Mouse (Mus musculus): ENCODE data around the gene Mpped2. TPM values are rescaled to one million over a fixed set of nuclear protein-coding genes. Genes with fewer than 3 reads are reported as not detected.

Mpped2 gene
- total and polyA plus RNA-seq, 3 experiments = 0.04 to 0.10 TPM; not detected in 1

GRCm38 (mm10) chr2:106775994-106776393, 82.9 kb downstream of the Mpped2 start:
- no peaks in the 10 kb centered on the region for H3K9me3 ChIP-seq (replicated peaks; ENCODE audit: insufficient read depth, low read length)

GRCm38 (mm10) chr2:106778861-106779516, 85.9 kb downstream of the Mpped2 start:
- no peak for TF ChIP-seq ZC3H11A (IDR thresholded peaks at IDR 0.05; ENCODE audit: low read depth, low read length)
- no peak for TF ChIP-seq GATA1 (IDR thresholded peaks at IDR 0.05; ENCODE audit: low read depth, low read length)
- TF ChIP-seq SIN3A (IDR thresholded peaks at IDR 0.05; ENCODE audit: low read length) = no peak
- no peak for TF ChIP-seq E2F4 (IDR thresholded peaks at IDR 0.05; ENCODE audit: borderline replicate concordance, low read depth, low read length)
- TF ChIP-seq NRF1 (IDR thresholded peaks at IDR 0.05; ENCODE audit: insufficient read depth, low read depth, low read length, poor library complexity, severe bottlenecking) = no peak
- TF ChIP-seq ZNF384 (IDR thresholded peaks at IDR 0.05; ENCODE audit: low read depth, low read length) = no peak
- TF ChIP-seq RCOR1 (IDR thresholded peaks at IDR 0.05; ENCODE audit: low read depth, low read length) = no peak
- TF ChIP-seq ELF1 (IDR thresholded peaks at IDR 0.05; ENCODE audit: low read depth, low read length) = no peak
- no peak for TF ChIP-seq MXI1 (IDR thresholded peaks at IDR 0.05; ENCODE audit: low read depth, low read length)
- TF ChIP-seq MEF2A (IDR thresholded peaks at IDR 0.05; ENCODE audit: extremely low read depth, insufficient replicate concordance, low read depth, low read length, poor library complexity, severe bottlenecking) = no peak
- TF ChIP-seq TCF12 (IDR thresholded peaks at IDR 0.05; ENCODE audit: low read depth, low read length) = no peak
- no peak for TF ChIP-seq HCFC1 (IDR thresholded peaks at IDR 0.05; ENCODE audit: low read depth, low read length)
- no peak for TF ChIP-seq MYC (IDR thresholded peaks at IDR 0.05; ENCODE audit: low read depth, low read length)
- no peak for TF ChIP-seq MAFK (IDR thresholded peaks at IDR 0.05; ENCODE audit: borderline replicate concordance, low read depth, low read length)
- TF ChIP-seq ZMIZ1 (IDR thresholded peaks at IDR 0.05; ENCODE audit: low read depth, low read length) = no peak
- TF ChIP-seq POLR2AphosphoS5 (IDR thresholded peaks at IDR 0.05; ENCODE audit: borderline replicate concordance, low read depth, low read length) = no peak
- no peak for TF ChIP-seq TBP (IDR thresholded peaks at IDR 0.05; ENCODE audit: low read depth, low read length)
- Histone ChIP-seq H3K9ac (ENCODE audit: control insufficient read depth, low read depth, low read length, poor library complexity, severe bottlenecking) (no peak overlapping the region), H3K9me3 (replicated peaks; ENCODE audit: insufficient read depth, low read length) (no peaks in the 10 kb centered on the region), H3K27me3 (ENCODE audit: control insufficient read depth in 1 of 2, insufficient read depth in 2 of 2, low read length in 2 of 2) (no peaks in the 10 kb centered on the region), H3K36me3 (ENCODE audit: control insufficient read depth in 1 of 2, insufficient read depth in 2 of 2, low read length in 2 of 2) (no peaks in the 10 kb centered on the region), H3K79me2 (ENCODE audit: control insufficient read depth, insufficient read depth, low read length, poor library complexity) (no peaks in the 10 kb centered on the region), H3K4me1 (ENCODE audit: control insufficient read depth in 1 of 2, insufficient read depth in 2 of 2, low read length in 2 of 2) (no peaks in the 10 kb centered on the region), H3K27ac (ENCODE audit: control insufficient read depth, low read depth, low read length) (no peak overlapping the region), H3K4me3 (ENCODE audit: control insufficient read depth in 1 of 2, insufficient read depth in 1 of 2, low read depth in 2 of 2, low read length in 2 of 2) (no peak overlapping the region)
- no peak for DNase-seq (ENCODE audit: low read depth, low spot score)

More at GRCm38 (mm10) chr2:106775994-106776393, 82.9 kb downstream of the Mpped2 start:
- no peak for TF ChIP-seq UBTF (IDR thresholded peaks at IDR 0.05; ENCODE audit: borderline replicate concordance, insufficient read depth, low read depth, low read length)
- no peak for TF ChIP-seq POLR2A (IDR thresholded peaks at IDR 0.05; ENCODE audit: control insufficient read depth in 1 of 2, insufficient read depth in 1 of 2, low read depth in 1 of 2, low read length in 2 of 2, poor library complexity in 1 of 2)
- no peak for TF ChIP-seq TCF12 (IDR thresholded peaks at IDR 0.05; ENCODE audit: low read depth, low read length)
- TF ChIP-seq NRF1 (IDR thresholded peaks at IDR 0.05; ENCODE audit: insufficient read depth, low read depth, low read length, poor library complexity, severe bottlenecking) = no peak
- no peak for TF ChIP-seq RAD21 (IDR thresholded peaks at IDR 0.05; ENCODE audit: low read depth, low read length)
- TF ChIP-seq SIN3A (IDR thresholded peaks at IDR 0.05; ENCODE audit: low read length) = no peak
- no peak for TF ChIP-seq GABPA (IDR thresholded peaks at IDR 0.05; ENCODE audit: low read depth, low read length)
- no peak for TF ChIP-seq POLR2AphosphoS2 (IDR thresholded peaks at IDR 0.05; ENCODE audit: low read length)
- TF ChIP-seq JUND (IDR thresholded peaks at IDR 0.05; ENCODE audit: low read depth, low read length) = no peak
- TF ChIP-seq E2F4 (IDR thresholded peaks at IDR 0.05; ENCODE audit: borderline replicate concordance, low read depth, low read length) = no peak
- TF ChIP-seq MAX (IDR thresholded peaks at IDR 0.05; ENCODE audit: low read length) = no peak
- no peak for TF ChIP-seq ELF1 (IDR thresholded peaks at IDR 0.05; ENCODE audit: low read depth, low read length)
- TF ChIP-seq CTCF (IDR thresholded peaks at IDR 0.05 in 2 of 3, conservative IDR thresholded peaks at IDR 0.05 in 1 of 3; ENCODE audit: control insufficient read depth in 1 of 3, insufficient read depth in 1 of 3, low read depth in 2 of 3, low read length in 3 of 3, poor library complexity in 1 of 3, severe bottlenecking in 1 of 3) = no peak
- TF ChIP-seq MYC (IDR thresholded peaks at IDR 0.05; ENCODE audit: low read depth, low read length) = no peak
- no peak for TF ChIP-seq GATA1 (IDR thresholded peaks at IDR 0.05; ENCODE audit: low read depth, low read length)
- TF ChIP-seq MAZ (IDR thresholded peaks at IDR 0.05; ENCODE audit: low read depth, low read length) = no peak
- TF ChIP-seq HCFC1 (IDR thresholded peaks at IDR 0.05; ENCODE audit: low read depth, low read length) = no peak
- Histone ChIP-seq H3K4me3 (ENCODE audit: control insufficient read depth in 1 of 2, insufficient read depth in 1 of 2, low read depth in 2 of 2, low read length in 2 of 2) (no peak overlapping the region), H3K27ac (ENCODE audit: control insufficient read depth, low read depth, low read length) (no peak overlapping the region), H3K4me1 (ENCODE audit: control insufficient read depth in 1 of 2, insufficient read depth in 2 of 2, low read length in 2 of 2) (no peaks in the 10 kb centered on the region), H3K27me3 (ENCODE audit: control insufficient read depth in 1 of 2, insufficient read depth in 2 of 2, low read length in 2 of 2) (no peaks in the 10 kb centered on the region), H3K79me2 (ENCODE audit: control insufficient read depth, insufficient read depth, low read length, poor library complexity) (no peaks in the 10 kb centered on the region), H3K36me3 (ENCODE audit: control insufficient read depth in 1 of 2, insufficient read depth in 2 of 2, low read length in 2 of 2) (no peaks in the 10 kb centered on the region), H3K9ac (ENCODE audit: control insufficient read depth, low read depth, low read length, poor library complexity, severe bottlenecking) (no peak overlapping the region)
- no peak for DNase-seq (ENCODE audit: low read depth, low spot score)
